Mouse (Mus musculus) heart, embryonic 16.5 days (tissue): ENCODE measurements at regions not wholly inside any gene's neighbourhood (a gene's known extent, or its start where the extent isn't known, plus 50 kb on each side); places are given as distances from the start of the nearest gene placed in this dataset.

Experiments used
- ATAC-seq: fragments of 200-750 bp; cut with Nextera tagmentation; replicated peaks from 2 replicates; pipeline ENCODE4 v1.8.0; 2017; ENCODE audit warnings: moderate number of reproducible peaks; ENCODE audit not compliant: insufficient read depth, low FRiP score; ENCODE audit errors: extremely low read depth
- H3K27ac ChIP-seq: fragments of 300-500 bp; sonication (generic); 2 replicates; pipeline ENCODE4 v1.5.1; 2014; ENCODE audit warnings: mild to moderate bottlenecking, low read length, control low read depth, moderate library complexity
- H3K27me3 ChIP-seq: fragments of 300-500 bp; sonication (generic); 2 replicates; pipeline ENCODE4 v1.6.1; 2014; ENCODE audit warnings: low read length, mixed read lengths; ENCODE audit not compliant: control insufficient read depth, insufficient read depth
- H3K36me3 ChIP-seq: fragments of 300-500 bp; sonication (generic); 2 replicates; pipeline ENCODE4 v1.6.1; 2014; ENCODE audit not compliant: control insufficient read depth, insufficient read depth
- H3K4me1 ChIP-seq: fragments of 300-500 bp; sonication (generic); 2 replicates; pipeline ENCODE4 v1.6.1; 2014; ENCODE audit warnings: low read length, mixed read lengths; ENCODE audit not compliant: control insufficient read depth, insufficient read depth
- H3K4me2 ChIP-seq: fragments of 300-500 bp; sonication (generic); 2 replicates; pipeline ENCODE4 v1.6.1; 2014; ENCODE audit warnings: low read depth, mild to moderate bottlenecking, control low read depth, low read length
- H3K4me3 ChIP-seq: fragments of 300-500 bp; sonication (generic); 2 replicates; pipeline ENCODE4 v1.5.1; 2014; ENCODE audit warnings: mild to moderate bottlenecking, control low read depth, low read length
- H3K9ac ChIP-seq: fragments of 300-500 bp; sonication (generic); 2 replicates; pipeline ENCODE4 v1.6.1; 2014; ENCODE audit warnings: low read length, control low read depth
- H3K9me3 ChIP-seq: fragments of 300-500 bp; sonication (generic); replicated peaks from 2 replicates; pipeline ENCODE4 v1.6.1; 2016; ENCODE audit warnings: low read length; ENCODE audit not compliant: control insufficient read depth

DNA sequence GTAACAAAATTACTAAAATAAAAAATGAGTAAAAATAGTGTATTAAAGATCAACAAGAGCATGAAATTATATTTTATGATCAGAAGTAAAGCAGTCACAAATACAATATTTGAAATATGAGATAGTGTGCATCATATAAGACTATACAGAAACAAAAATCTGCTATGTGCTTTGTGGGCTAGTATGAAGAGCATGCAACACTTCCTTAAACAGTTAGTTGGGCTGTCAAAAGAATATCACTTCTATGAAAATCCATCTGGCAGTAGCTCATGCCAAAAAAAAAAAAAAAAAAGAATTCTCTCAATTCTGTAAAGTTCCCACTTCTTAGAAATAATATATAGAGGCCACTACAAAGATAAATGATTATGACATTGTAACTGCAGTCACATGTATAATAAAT is 53.0 kb upstream of the Gm4301 start:
- Histone ChIP-seq H3K9me3 (no peaks in the 10 kb centered on the region), H3K9ac (no peak overlapping the region), H3K27ac (no peak overlapping the region), H3K4me3 (no peak overlapping the region), H3K36me3 (no peaks in the 10 kb centered on the region), H3K4me2 (no peak overlapping the region), H3K4me1 (no peaks in the 10 kb centered on the region), H3K27me3 (no peaks in the 10 kb centered on the region)
- ATAC-seq = no peak
